ENCODE assay signal across 15 mouse cellular contexts in genomic region chr2:14936492-14936891, GRCm38 (mm10).
DNase-seq lines count a peak whose midpoint lies in the region; ATAC-seq and TF ChIP-seq lines count a peak whose summit lies in the region.
"Had no signal": no experiment of that assay in that cellular context is flagged by ENCODE, and none has a peak within 500 bp of the region (broad histone marks: within the 10 kb centered on the region; RNA-seq: fewer than 3 reads in every experiment).

No protein-coding gene starts in this region.

- H3K36me3 ChIP-seq in lung, embryonic 14.5 days (ENCODE audit: insufficient read depth): no peaks in the 10 kb centered on the region

- peak; percentile 55 for ATAC-seq in frontal cortex, adult (ENCODE audit: low TSS enrichment)
- no peak for ATAC-seq in lung, embryonic 14.5 days (ENCODE audit: insufficient read depth)
- ATAC-seq in granulocyte monocyte progenitor cell, adult 5-6 weeks (replicated peaks; ENCODE audit: poor library complexity, severe bottlenecking): no peak
- no peak for ATAC-seq in monocyte, adult 5-6 weeks (replicated peaks; ENCODE audit: insufficient number of reproducible peaks, low FRiP score, low TSS enrichment, poor library complexity, severe bottlenecking)
- ATAC-seq: forebrain, embryonic 13.5 days; midbrain, embryonic 16.5 days had no signal

- H3K9me3 ChIP-seq in lung, embryonic 14.5 days (ENCODE audit: low read depth, low read length): no peaks in the 10 kb centered on the region
- H3K9me3 ChIP-seq: forebrain, embryonic 13.5 days had no signal

- no peaks in the 10 kb centered on the region for H3K27me3 ChIP-seq in lung, embryonic 14.5 days (ENCODE audit: insufficient read depth, low read length)
- H3K27me3 ChIP-seq: forebrain, embryonic 13.5 days had no signal

- 55% methylated on average over 8 of the region's 8 CpGs for WGBS in lung, embryonic 14.5 days

- no peak overlapping the region for H3K4me3 ChIP-seq in lung, embryonic 14.5 days (ENCODE audit: low read depth, low read length)
- H3K4me3 ChIP-seq: forebrain, embryonic 13.5 days had no signal

- TF ChIP-seq POLR2A in brain, embryonic 14.5 days (IDR thresholded peaks at IDR 0.05; ENCODE audit: borderline replicate concordance, extremely low read depth, insufficient read depth, insufficient read length, poor library complexity, severe bottlenecking): no peak

- no peaks in the 10 kb centered on the region for H3K4me1 ChIP-seq in lung, embryonic 14.5 days (ENCODE audit: insufficient read depth)

- H3K9ac ChIP-seq in lung, embryonic 14.5 days: no peak overlapping the region
- H3K9ac ChIP-seq: forebrain, embryonic 13.5 days; liver, embryonic 14.5 days had no signal

- TF ChIP-seq CTCF in lung, embryonic 14.5 days (IDR thresholded peaks at IDR 0.05; ENCODE audit: low read depth): no peak
- no peak for TF ChIP-seq CTCF in brain, embryonic 14.5 days (IDR thresholded peaks at IDR 0.05; ENCODE audit: borderline replicate concordance, extremely low read depth, insufficient read depth, insufficient read length)

- no peak for DNase-seq in frontal cortex, postnatal 10 days (ENCODE audit: low spot score in 2 of 2)
- peak; percentile 24 for DNase-seq in lung, embryonic 14.5 days
- no peak for DNase-seq in lung, adult 18-20 months
- DNase-seq in brain, embryonic 14.5 days (ENCODE audit: low read depth): peak; percentile 35
- peak; percentile 46 for DNase-seq in heart, postnatal 4 days
- DNase-seq: cerebellum, adult 2 months; kidney, postnatal 10 days; spleen, adult 18-20 months; thymus, adult 2 months had no signal

- H3K4me2 ChIP-seq in lung, embryonic 14.5 days: no peak overlapping the region
- H3K4me2 ChIP-seq: forebrain, embryonic 13.5 days had no signal

- H3K27ac ChIP-seq in lung, embryonic 14.5 days (ENCODE audit: low read depth): no peak overlapping the region
- H3K27ac ChIP-seq: forebrain, embryonic 13.5 days; liver, embryonic 14.5 days had no signal

Comparison
In these comparisons a context has a peak if more than half of its experiments do, and no peak if none do; other contexts are left out.
1. DNase-seq: peak in lung, embryonic 14.5 days (single experiment), brain, embryonic 14.5 days (single experiment) and heart, postnatal 4 days (single experiment); none in frontal cortex, postnatal 10 days (0 of 2) and lung, adult 18-20 months (0 of 2).